Mouse (Mus musculus): ENCODE results near the gene Zfp114. TPM values are rescaled to one million over a fixed set of nuclear protein-coding genes. Genes with fewer than 3 reads are reported as not detected.
A peak's percentile ranks its signal among the peaks of the same experiment; 100 is the strongest.

Zfp114 gene
- total and polyA plus RNA-seq, 3 experiments, result not detected

DNA sequence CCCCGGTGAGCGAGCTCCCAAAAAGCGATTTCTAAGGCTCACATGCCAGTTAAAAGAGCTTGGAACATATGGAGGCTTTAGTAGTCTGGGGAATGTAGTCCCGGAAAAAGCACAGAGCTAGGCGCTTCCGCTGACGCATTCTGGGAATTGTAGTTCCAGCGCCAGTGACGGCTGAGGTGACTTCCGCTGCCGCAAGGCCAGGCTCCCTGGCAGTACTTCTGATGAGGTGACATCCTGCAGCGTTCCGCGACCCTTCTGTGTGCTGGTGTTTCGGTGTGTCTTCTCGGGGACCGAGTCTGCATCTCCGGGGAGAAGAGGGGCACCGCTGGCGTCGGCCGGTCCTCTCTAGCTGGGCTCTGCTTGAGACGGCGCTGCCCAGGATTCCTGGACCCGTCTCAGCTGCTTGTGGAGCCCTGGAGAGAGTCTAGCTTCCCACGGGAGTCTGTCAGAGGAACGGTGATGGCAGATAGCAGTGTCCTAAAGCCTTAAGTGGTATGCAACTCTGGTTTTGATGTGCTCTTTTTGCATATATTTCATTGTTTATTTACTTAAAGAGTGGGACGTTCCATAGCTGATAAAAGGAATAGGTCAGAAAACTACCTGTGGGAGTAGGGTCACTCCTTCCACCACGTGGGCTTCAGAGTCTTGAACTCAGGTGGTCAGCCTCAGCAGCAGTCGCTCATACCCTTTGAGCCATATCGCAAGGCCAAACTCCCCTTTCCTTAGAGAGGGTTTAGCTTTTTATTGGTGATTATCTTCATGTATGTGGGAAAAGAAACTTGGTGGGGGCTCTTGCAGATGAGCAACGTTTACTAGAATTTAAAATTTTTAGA lies 40.6 kb upstream of the Zfp114 start, which contains the start of gene Zfp235:
TSS of gene Zfp235 (plus strand) at position 174 of the 833 bp plus-strand sequence.
- Histone ChIP-seq H3K4me3 (ENCODE audit: control insufficient read depth in 1 of 2, insufficient read depth in 1 of 2, low read depth in 2 of 2, low read length in 2 of 2) (peak within 1 kb of the TSS; percentile 88 to 92), H3K36me3 (ENCODE audit: control insufficient read depth in 1 of 2, insufficient read depth in 2 of 2, low read length in 2 of 2) (peaks cover 0 to 7% of the 10 kb centered on the region in 2 experiments; a peak in 2 of 4 replicates), H3K27me3 (ENCODE audit: control insufficient read depth in 1 of 2, insufficient read depth in 2 of 2, low read length in 2 of 2) (no peaks in the 10 kb centered on the region), H3K4me1 (ENCODE audit: control insufficient read depth in 1 of 2, insufficient read depth in 2 of 2, low read length in 2 of 2) (peaks cover 0 to 8% of the 10 kb centered on the region in 2 experiments; a peak in 3 of 4 replicates), H3K9ac (ENCODE audit: control insufficient read depth, low read depth, low read length, poor library complexity, severe bottlenecking) (peak within 1 kb of the TSS; percentile 73), H3K27ac (ENCODE audit: control insufficient read depth, low read depth, low read length) (no peak within 1 kb of the TSS), H3K9me3 (replicated peaks; ENCODE audit: insufficient read depth, low read length) (no peaks in the 10 kb centered on the region), H3K79me2 (ENCODE audit: control insufficient read depth, insufficient read depth, low read length, poor library complexity) (no peaks in the 10 kb centered on the region; the same call in 1 of the 2 replicates)
- peak; percentile 92 for DNase-seq (ENCODE audit: low read depth, low spot score)
- TF ChIP-seq JUND (IDR thresholded peaks at IDR 0.05; ENCODE audit: low read depth, low read length) (no peak), MAFK (IDR thresholded peaks at IDR 0.05; ENCODE audit: borderline replicate concordance, low read depth, low read length) (no peak), NRF1 (IDR thresholded peaks at IDR 0.05; ENCODE audit: insufficient read depth, low read depth, low read length, poor library complexity, severe bottlenecking) (peak; percentile 43; the same call in 1 of the 2 replicates), SIN3A (IDR thresholded peaks at IDR 0.05; ENCODE audit: low read length) (peak; percentile 95), BHLHE40 (IDR thresholded peaks at IDR 0.05; ENCODE audit: borderline replicate concordance, low read depth, low read length) (no peak), MAX (IDR thresholded peaks at IDR 0.05; ENCODE audit: low read length) (peak; percentile 54; the same call in 1 of the 2 replicates), ZKSCAN1 (IDR thresholded peaks at IDR 0.05; ENCODE audit: low read depth, low read length) (no peak), MYC (IDR thresholded peaks at IDR 0.05; ENCODE audit: low read depth, low read length) (peak; percentile 54), EP300 (IDR thresholded peaks at IDR 0.05; ENCODE audit: low read depth in 1 of 2, low read length in 2 of 2) (no peak), GABPA (IDR thresholded peaks at IDR 0.05; ENCODE audit: low read depth, low read length) (no peak), POLR2AphosphoS5 (IDR thresholded peaks at IDR 0.05; ENCODE audit: borderline replicate concordance, low read depth, low read length) (no peak), CHD2 (IDR thresholded peaks at IDR 0.05; ENCODE audit: low read length) (no peak), CTCF (IDR thresholded peaks at IDR 0.05 in 2 of 3, conservative IDR thresholded peaks at IDR 0.05 in 1 of 3; ENCODE audit: control insufficient read depth in 1 of 3, insufficient read depth in 1 of 3, low read depth in 2 of 3, low read length in 3 of 3, poor library complexity in 1 of 3, severe bottlenecking in 1 of 3) (no peak), MXI1 (IDR thresholded peaks at IDR 0.05; ENCODE audit: low read depth, low read length) (peak; percentile 86), KAT2A (conservative IDR thresholded peaks at IDR 0.05; ENCODE audit: low read depth, low read length) (peak; percentile 95), NELFE (IDR thresholded peaks at IDR 0.05; ENCODE audit: low read depth, low read length) (peak; percentile 78), ZNF384 (IDR thresholded peaks at IDR 0.05; ENCODE audit: low read depth, low read length) (no peak), TBP (IDR thresholded peaks at IDR 0.05; ENCODE audit: low read depth, low read length) (peak; percentile 80; the same call in 1 of the 2 replicates), MYB (IDR thresholded peaks at IDR 0.05; ENCODE audit: low read depth, low read length) (no peak), ZMIZ1 (IDR thresholded peaks at IDR 0.05; ENCODE audit: low read depth, low read length) (peak; percentile 45; the same call in 1 of the 2 replicates), ETS1 (IDR thresholded peaks at IDR 0.05; ENCODE audit: low read depth, low read length) (0 out of 2 replicates have a peak, but pooled peaks have one; percentile 8), USF1 (IDR thresholded peaks at IDR 0.05; ENCODE audit: low read depth, low read length) (0 out of 2 replicates have a peak, but pooled peaks have one; percentile 8), POLR2A (IDR thresholded peaks at IDR 0.05; ENCODE audit: control insufficient read depth in 1 of 2, insufficient read depth in 1 of 2, low read depth in 1 of 2, low read length in 2 of 2, poor library complexity in 1 of 2) (peak; percentile 51 to 80; a peak in 3 of 4 replicates), SMC3 (IDR thresholded peaks at IDR 0.05; ENCODE audit: low read depth, low read length) (no peak), RAD21 (IDR thresholded peaks at IDR 0.05; ENCODE audit: low read depth, low read length) (no peak), TAL1 (IDR thresholded peaks at IDR 0.05; ENCODE audit: low read length) (no peak), POLR2AphosphoS2 (IDR thresholded peaks at IDR 0.05; ENCODE audit: low read length) (peak; percentile 71; the same call in 1 of the 2 replicates), RCOR1 (IDR thresholded peaks at IDR 0.05; ENCODE audit: low read depth, low read length) (no peak), GATA1 (IDR thresholded peaks at IDR 0.05; ENCODE audit: low read depth, low read length) (no peak), ELF1 (IDR thresholded peaks at IDR 0.05; ENCODE audit: low read depth, low read length) (peak; percentile 95), UBTF (IDR thresholded peaks at IDR 0.05; ENCODE audit: borderline replicate concordance, insufficient read depth, low read depth, low read length) (no peak), CHD1 (IDR thresholded peaks at IDR 0.05; ENCODE audit: low read depth, low read length) (no peak), TCF12 (IDR thresholded peaks at IDR 0.05; ENCODE audit: low read depth, low read length) (peak; percentile 33; the same call in 1 of the 2 replicates), ZC3H11A (IDR thresholded peaks at IDR 0.05; ENCODE audit: low read depth, low read length) (no peak), USF2 (IDR thresholded peaks at IDR 0.05; ENCODE audit: borderline replicate concordance in 1 of 2, insufficient read depth in 1 of 2, low read depth in 1 of 2, low read length in 2 of 2) (no peak)

All from MEL (cell line).